Mouse (Mus musculus) stomach, postnatal 0 days (tissue): ENCODE results near the gene Pkn1.

Experiments
- CTCF ChIP-seq: IDR thresholded peaks from 2 replicates; pipeline ENCODE4 v1.5.1; 2016; ENCODE audit warnings: antibody characterized with exemption, low read depth, mild to moderate bottlenecking, moderate library complexity
- EP300 ChIP-seq: optimal IDR thresholded peaks from 2 replicates; pipeline ENCODE3; 2016; ENCODE audit warnings: antibody characterized with exemption

DNA sequence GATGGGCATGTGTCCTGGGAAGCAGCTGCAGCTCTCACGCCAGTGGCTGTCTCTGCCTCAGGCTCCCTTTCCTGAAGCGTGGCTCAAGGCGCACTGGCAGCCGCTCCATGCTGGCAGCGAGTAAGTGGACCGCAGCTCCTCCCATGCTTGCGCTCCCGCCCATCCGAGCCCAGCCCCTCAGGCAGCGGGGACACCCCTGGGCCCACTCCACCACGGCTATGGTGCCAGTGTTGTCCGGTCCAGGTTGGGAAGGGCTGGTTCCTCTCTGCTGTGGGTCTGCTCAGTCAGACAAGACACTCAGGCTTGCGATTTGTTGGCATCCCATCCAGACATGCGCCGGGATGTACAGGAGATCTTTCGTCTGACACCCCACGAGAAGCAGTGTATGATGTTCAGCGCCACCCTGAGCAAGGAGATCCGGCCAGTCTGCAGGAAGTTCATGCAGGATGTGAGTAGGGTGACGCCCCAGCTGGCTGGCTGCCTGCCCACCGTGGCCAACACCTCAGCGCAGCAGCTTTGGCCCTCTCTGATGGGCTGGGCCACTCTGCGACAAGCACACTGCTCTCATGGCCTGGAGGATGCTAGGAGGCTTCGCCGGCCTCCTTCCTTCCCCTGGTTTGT lies 22.5 kb upstream of the Pkn1 start:
- TF ChIP-seq CTCF, result no peak
- TF ChIP-seq EP300, result no peak
